7 mouse cellular contexts compared by ENCODE assay signal in the genomic region with DNA sequence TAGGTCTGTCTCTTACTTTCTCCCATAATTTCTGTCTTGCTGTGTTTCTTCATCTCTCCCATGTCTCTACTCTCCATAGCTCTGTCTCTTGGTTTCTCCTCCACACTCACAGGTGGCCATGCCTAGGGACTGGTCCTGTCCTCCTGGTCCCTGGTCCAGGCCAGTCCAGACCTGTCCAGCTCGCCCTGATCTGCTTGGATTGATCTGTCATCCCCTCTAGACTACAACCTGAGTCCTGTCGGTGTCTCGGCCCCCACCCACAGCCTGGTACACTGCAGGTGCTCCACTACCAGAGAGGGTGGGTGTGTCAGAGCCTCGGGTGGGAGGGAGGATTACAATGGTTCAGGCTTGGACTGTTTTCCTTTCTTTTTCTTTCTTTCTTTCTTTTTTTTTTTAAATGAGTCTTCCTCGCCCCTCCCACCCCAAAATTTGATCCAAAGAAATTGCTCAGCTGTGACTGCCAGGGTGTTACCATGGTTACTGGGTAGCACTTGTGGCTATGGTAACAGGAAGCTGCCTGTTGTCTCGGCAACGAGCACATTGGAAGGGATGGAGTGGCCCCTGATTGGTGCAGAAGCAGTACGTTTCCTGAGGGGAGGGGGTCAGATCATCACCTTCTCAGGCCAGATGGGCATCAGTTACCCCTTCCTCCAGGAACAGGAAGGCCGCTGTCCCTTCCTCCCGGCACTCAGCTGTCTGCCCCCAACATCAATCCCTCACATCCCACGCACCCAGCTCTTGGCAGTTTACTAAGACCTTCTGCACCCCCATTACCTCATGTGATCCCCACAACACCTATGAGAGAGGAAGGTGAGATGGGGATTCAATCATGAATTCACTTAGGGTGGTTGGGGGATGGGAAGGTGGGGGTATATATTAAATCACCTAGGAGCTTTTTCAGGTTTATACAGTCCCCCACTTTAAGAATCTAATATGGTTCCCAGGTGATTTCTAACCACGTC. TPM values are rescaled to one million over a fixed set of nuclear protein-coding genes. Genes with fewer than 3 reads are reported as not detected.
DNase-seq lines count a peak whose midpoint lies in the region; ATAC-seq and TF ChIP-seq lines count a peak whose summit lies in the region.

No protein-coding gene starts in this region.

- peak overlapping the region; percentile 13 for H3K4me3 ChIP-seq in forebrain, embryonic 13.5 days
- H3K4me3 ChIP-seq in neural tube, embryonic 14.5 days (ENCODE audit: low read depth, low read length): no peak overlapping the region
- no peak overlapping the region for H3K4me3 ChIP-seq in kidney, adult 2 months (ENCODE audit: insufficient read depth, low read depth, low read length)

- H3K9ac ChIP-seq in forebrain, embryonic 13.5 days: peak overlapping the region; percentile 26; the same call in 1 of the 2 replicates
- H3K9ac ChIP-seq in neural tube, embryonic 14.5 days (replicated peaks; ENCODE audit: low read depth, low read length): no peak overlapping the region

- no peaks in the 10 kb centered on the region for H3K9me3 ChIP-seq in forebrain, embryonic 13.5 days (replicated peaks)
- no peaks in the 10 kb centered on the region for H3K9me3 ChIP-seq in neural tube, embryonic 14.5 days (ENCODE audit: control insufficient read depth, low read length)

- no peak for TF ChIP-seq CTCF in brain, embryonic 14.5 days (IDR thresholded peaks at IDR 0.05; ENCODE audit: borderline replicate concordance, extremely low read depth, insufficient read depth, insufficient read length)
- no peak for TF ChIP-seq CTCF in kidney, adult 2 months (conservative IDR thresholded peaks at IDR 0.05; ENCODE audit: insufficient read depth, insufficient read length, low read depth, low read length)

- DNase-seq in brain, embryonic 14.5 days (ENCODE audit: low read depth): peak; percentile 95
- DNase-seq in layer of hippocampus, postnatal 14 days (ENCODE audit: low spot score in 2 of 2): peak; percentile 73 to 91
- no peak for DNase-seq in kidney, adult 2 months
- no peak for DNase-seq in cerebellum, adult 8-10 months

- H3K36me3 ChIP-seq in forebrain, embryonic 13.5 days (ENCODE audit: poor library complexity, severe bottlenecking): no peaks in the 10 kb centered on the region; the same call in 1 of the 2 replicates
- no peaks in the 10 kb centered on the region for H3K36me3 ChIP-seq in neural tube, embryonic 14.5 days (ENCODE audit: control insufficient read depth, insufficient read depth, low read length)
- H3K36me3 ChIP-seq in kidney, adult 2 months (ENCODE audit: control insufficient read depth, insufficient read depth, low read length): no peaks in the 10 kb centered on the region

- WGBS in forebrain, embryonic 13.5 days: 18% methylated on average over 12 of the region's 12 CpGs
- WGBS in neural tube, embryonic 14.5 days: 23% methylated on average over 12 of the region's 12 CpGs
- WGBS in kidney, adult 2 months: 32% methylated on average over 12 of the region's 12 CpGs

- ATAC-seq in forebrain, embryonic 13.5 days: peak; percentile 93
- peak; percentile 86 for ATAC-seq in neural tube, embryonic 14.5 days (ENCODE audit: low read depth)
- no peak for ATAC-seq in erythroblast, adult 5-6 weeks (replicated peaks; ENCODE audit: low FRiP score, poor library complexity, severe bottlenecking)

- H3K27me3 ChIP-seq in forebrain, embryonic 13.5 days: peaks cover 6% of the 10 kb centered on the region
- 0 out of 2 replicates have a peak, but pooled peaks cover 2% of the 10 kb centered on the region for H3K27me3 ChIP-seq in neural tube, embryonic 14.5 days (ENCODE audit: control insufficient read depth, insufficient read depth, low read length)
- no peaks in the 10 kb centered on the region; the same call in none of the 2 replicates for H3K27me3 ChIP-seq in kidney, adult 2 months (replicated peaks; ENCODE audit: control insufficient read depth, insufficient read depth, low read length)

- H3K4me1 ChIP-seq in forebrain, embryonic 13.5 days: peaks cover 31% of the 10 kb centered on the region
- H3K4me1 ChIP-seq in neural tube, embryonic 14.5 days (ENCODE audit: control insufficient read depth, insufficient read depth, low read length): peaks cover 19% of the 10 kb centered on the region
- H3K4me1 ChIP-seq in kidney, adult 2 months (ENCODE audit: control insufficient read depth, insufficient read depth, low read length): no peaks in the 10 kb centered on the region

- TF ChIP-seq POLR2A in brain, embryonic 14.5 days (IDR thresholded peaks at IDR 0.05; ENCODE audit: borderline replicate concordance, extremely low read depth, insufficient read depth, insufficient read length, poor library complexity, severe bottlenecking): no peak
- TF ChIP-seq POLR2A in kidney, adult 2 months (IDR thresholded peaks at IDR 0.05; ENCODE audit: low read depth, low read length): no peak

- H3K4me2 ChIP-seq in forebrain, embryonic 13.5 days: peak overlapping the region; percentile 53
- peak overlapping the region; percentile 39 for H3K4me2 ChIP-seq in neural tube, embryonic 14.5 days (ENCODE audit: low read depth, low read length)

- peak overlapping the region; percentile 83 for H3K27ac ChIP-seq in forebrain, embryonic 13.5 days
- peak overlapping the region; percentile 63 for H3K27ac ChIP-seq in neural tube, embryonic 14.5 days (ENCODE audit: low read depth, low read length)
- H3K27ac ChIP-seq in kidney, adult 2 months (ENCODE audit: insufficient read depth, low read depth, low read length): no peak overlapping the region

RNA-seq across cellular contexts. Expression of gene Celf6, which starts 11.3 kb away (rescaled TPM):
- polyA plus RNA-seq in brain, embryonic 14.5 days (2012; rRNA removed): 21.3 and 28.3 TPM in 2 replicates
- 19.5 and 25.5 TPM in 2 replicates for polyA plus RNA-seq in forebrain, embryonic 13.5 days (2015; fragmentation: Nextera tagmentation; extraction: Ambion mirVana)
- 10 to 100 TPM; 26.7 to 33.8 TPM for total RNA-seq in layer of hippocampus, postnatal 14 days (2021)
- polyA plus RNA-seq in neural tube, embryonic 14.5 days (2014; fragmentation: Nextera tagmentation; extraction: Ambion mirVana): 28.8 and 34.8 TPM in 2 replicates
- polyA plus RNA-seq in kidney, adult 2 months (2012; rRNA removed): 0.18 and 0.30 TPM in 2 replicates
- not detected in 2 replicates for total RNA-seq in erythroblast, adult 5-6 weeks (2015; ENCODE audit: low replicate concordance)
- total RNA-seq in erythroblast, adult 5-6 weeks (2017; ENCODE audit: low replicate concordance): not detected in 2 replicates

RNA-seq across cellular contexts. Expression of gene Parp6, which starts 28.1 kb away (rescaled TPM):
- polyA plus RNA-seq in brain, embryonic 14.5 days (2012; rRNA removed): 179 and 187 TPM in 2 replicates
- polyA plus RNA-seq in forebrain, embryonic 13.5 days (2015; fragmentation: Nextera tagmentation; extraction: Ambion mirVana): 154 and 155 TPM in 2 replicates
- total RNA-seq in layer of hippocampus, postnatal 14 days (2021): 100 to 1,000 TPM; 155 to 171 TPM
- 246 and 258 TPM in 2 replicates for polyA plus RNA-seq in neural tube, embryonic 14.5 days (2014; fragmentation: Nextera tagmentation; extraction: Ambion mirVana)
- polyA plus RNA-seq in kidney, adult 2 months (2012; rRNA removed): 15.3 and 19.1 TPM in 2 replicates
- 3.1 and 5.4 TPM in 2 replicates for total RNA-seq in erythroblast, adult 5-6 weeks (2015; ENCODE audit: low replicate concordance)
- 1.3 and 1.8 TPM in 2 replicates for total RNA-seq in erythroblast, adult 5-6 weeks (2017; ENCODE audit: low replicate concordance)

RNA-seq across cellular contexts. Expression of gene Tmem202, which starts 49.3 kb away (rescaled TPM):
- 0.14 and 0.26 TPM in 2 replicates for polyA plus RNA-seq in brain, embryonic 14.5 days (2012; rRNA removed)
- polyA plus RNA-seq in forebrain, embryonic 13.5 days (2015; fragmentation: Nextera tagmentation; extraction: Ambion mirVana): 0.49 TPM in 1 of 2 replicates, not detected in the other
- 1 to 10 TPM; 2.4 to 2.7 TPM for total RNA-seq in layer of hippocampus, postnatal 14 days (2021)
- polyA plus RNA-seq in neural tube, embryonic 14.5 days (2014; fragmentation: Nextera tagmentation; extraction: Ambion mirVana): 0.68 and 0.94 TPM in 2 replicates
- polyA plus RNA-seq in kidney, adult 2 months (2012; rRNA removed): 0.14 TPM in 1 of 2 replicates, not detected in the other
- total RNA-seq in erythroblast, adult 5-6 weeks (2015; ENCODE audit: low replicate concordance): not detected in 2 replicates
- not detected in 2 replicates for total RNA-seq in erythroblast, adult 5-6 weeks (2017; ENCODE audit: low replicate concordance)

RNA-seq across cellular contexts. Expression of gene Hexa, which starts 49.7 kb away (rescaled TPM):
- polyA plus RNA-seq in brain, embryonic 14.5 days (2012; rRNA removed): 45.2 and 52.9 TPM in 2 replicates
- polyA plus RNA-seq in forebrain, embryonic 13.5 days (2015; fragmentation: Nextera tagmentation; extraction: Ambion mirVana): 35.8 and 38.8 TPM in 2 replicates
- total RNA-seq in layer of hippocampus, postnatal 14 days (2021): 10 to 100 TPM; 32.6 to 39.1 TPM
- 49.0 and 63.3 TPM in 2 replicates for polyA plus RNA-seq in neural tube, embryonic 14.5 days (2014; fragmentation: Nextera tagmentation; extraction: Ambion mirVana)
- polyA plus RNA-seq in kidney, adult 2 months (2012; rRNA removed): 76.1 and 77.7 TPM in 2 replicates
- 24.2 and 25.7 TPM in 2 replicates for total RNA-seq in erythroblast, adult 5-6 weeks (2015; ENCODE audit: low replicate concordance)
- total RNA-seq in erythroblast, adult 5-6 weeks (2017; ENCODE audit: low replicate concordance): 36.8 and 52.1 TPM in 2 replicates

Comparison
In these comparisons a context has a peak if more than half of its experiments do, and no peak if none do; other contexts are left out.
1. DNase-seq: peak in brain, embryonic 14.5 days (single experiment) and layer of hippocampus, postnatal 14 days (2 of 2); none in kidney, adult 2 months (single experiment) and cerebellum, adult 8-10 months (single experiment).
2. RNA of gene Celf6, which starts 11.3 kb away (polyA plus RNA-seq): 28.8 to 34.8 TPM in neural tube, embryonic 14.5 days, 21.3 to 28.3 TPM in brain, embryonic 14.5 days and 19.5 to 25.5 TPM in forebrain, embryonic 13.5 days; 0.18 to 0.30 TPM in kidney, adult 2 months; every median in the first group is over 10 times any median in the second.